Mouse (Mus musculus) lung, adult 2 months (tissue): Measurements from ENCODE around the gene Slc1a7. TPM values are rescaled to one million over a fixed set of nuclear protein-coding genes. Genes with fewer than 3 reads are reported as not detected.
A peak's percentile ranks its signal among the peaks of the same experiment; 100 is the strongest.

Experiments
- DNase-seq: peaks from one replicate; pipeline ENCODE4 v3.0.0; 2022
- H3K4me1 ChIP-seq: fragments of 200-500 bp; 2 replicates; pipeline ENCODE4 v1.6.1; 2011; ENCODE audit warnings: low read length; ENCODE audit not compliant: control insufficient read depth, insufficient read depth
- H3K4me3 ChIP-seq: fragments of 200-500 bp; replicated peaks from 2 replicates; pipeline ENCODE3; 2011; ENCODE audit warnings: low read depth, mild to moderate bottlenecking, control low read depth, low read length; ENCODE audit errors: extremely low read depth
- CTCF ChIP-seq: fragments of 200-500 bp; IDR thresholded peaks from 2 replicates; pipeline ENCODE4 v1.5.1; 2011; ENCODE audit warnings: mild to moderate bottlenecking, low read length, control low read depth; ENCODE audit not compliant: insufficient read depth
- POLR2A ChIP-seq: fragments of 200-500 bp; IDR thresholded peaks from 2 replicates; pipeline ENCODE4 v1.6.1; 2011; ENCODE audit warnings: low read depth, mild to moderate bottlenecking, control low read depth, low read length, borderline replicate concordance; ENCODE audit errors: extremely low read depth
- WGBS: fragments of 180-500 bp; shearing (Covaris S2); methylation state at CpG from one replicate; pipeline ENCODE4 v1.1.7; 2018; 5-methylcytosine and 5-hydroxymethylcytosine counted together
- polyA plus RNA-seq: library from polyadenylated mRNA; depleted of rRNA; stranded (reverse); fragments of >200 nt; gene quantifications from 2 replicates; pipeline ENCODE4 v1.2.3, GENCODE M21; 2012; rRNA removed

Slc1a7 gene
- 0.39 and 0.48 TPM in 2 replicates for polyA plus RNA-seq

DNA sequence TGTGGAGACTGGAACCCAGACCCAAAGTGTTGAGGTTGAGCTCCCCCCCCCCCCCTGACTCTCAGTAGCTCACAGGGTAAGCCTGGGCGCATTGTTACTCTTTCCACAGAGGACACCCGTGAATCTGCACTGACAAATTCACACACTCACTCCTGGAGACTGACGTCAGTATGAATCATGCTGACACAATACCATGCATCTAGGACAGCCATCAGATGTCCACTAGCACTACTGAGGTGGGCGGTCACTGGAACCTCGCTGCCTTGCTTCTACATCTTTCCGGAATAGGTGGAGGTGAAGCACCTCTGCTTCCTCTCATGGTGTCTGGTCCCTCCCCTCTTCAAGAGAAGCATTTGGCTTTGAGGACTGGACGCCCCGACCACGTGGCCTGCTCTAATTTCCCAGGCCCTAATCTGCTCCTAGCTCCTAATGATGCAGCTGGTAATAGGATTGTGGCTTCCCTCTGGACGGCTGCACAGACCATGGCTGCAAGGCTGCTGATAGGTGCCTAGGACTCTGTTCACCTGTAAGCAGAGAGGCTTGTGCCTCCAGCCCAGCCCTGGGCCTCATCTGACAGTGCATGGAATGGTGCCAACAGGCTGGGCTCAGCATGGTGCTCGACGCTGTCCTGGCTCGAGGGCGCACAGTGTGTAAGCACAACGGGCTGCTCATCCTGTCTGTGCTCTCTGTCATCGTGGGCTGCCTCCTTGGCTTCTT, at the start of gene Slc1a7:
Gene Slc1a7 (plus strand): TSS at position 367 of the 717 bp plus-strand sequence.
- TF ChIP-seq CTCF (no peak), POLR2A (no peak)
- H3K4me1 ChIP-seq, result no peaks in the 10 kb centered on the region
- WGBS, result 77% methylated on average over 16 of the region's 16 CpGs
- no peak within 1 kb of the TSS for H3K4me3 ChIP-seq
- DNase-seq, result no peak

- H3K4me3 ChIP-seq, result no peak overlapping the region
- no peak for TF ChIP-seq CTCF
- TF ChIP-seq POLR2A, result no peak
- DNase-seq, result no peak
- WGBS, result 61% methylated on average over 2 of the region's 2 CpGs
- H3K4me1 ChIP-seq, result peaks cover 11% of the 10 kb centered on the region
These were observed 47.8 kb upstream of the Slc1a7 start for GRCm38 (mm10) chr4:107920336-107920735.

GRCm38 (mm10) chr4:107921152-107921695, 46.9 kb upstream of the Slc1a7 start:
- H3K4me1 ChIP-seq, result peaks cover 11% of the 10 kb centered on the region
- TF ChIP-seq CTCF, result no peak
- no peak for TF ChIP-seq POLR2A
- H3K4me3 ChIP-seq, result no peak overlapping the region
- DNase-seq, result no peak
- WGBS, result 47% methylated on average over 8 of the region's 8 CpGs

GRCm38 (mm10) chr4:107921952-107922351, 46.2 kb upstream of the Slc1a7 start:
- no peak for TF ChIP-seq CTCF
- TF ChIP-seq POLR2A, result no peak
- peaks cover 11% of the 10 kb centered on the region for H3K4me1 ChIP-seq
- peak; percentile 10 for DNase-seq
- 30% methylated on average over 4 of the region's 4 CpGs for WGBS
- H3K4me3 ChIP-seq, result peak overlapping the region; percentile 41

DNA sequence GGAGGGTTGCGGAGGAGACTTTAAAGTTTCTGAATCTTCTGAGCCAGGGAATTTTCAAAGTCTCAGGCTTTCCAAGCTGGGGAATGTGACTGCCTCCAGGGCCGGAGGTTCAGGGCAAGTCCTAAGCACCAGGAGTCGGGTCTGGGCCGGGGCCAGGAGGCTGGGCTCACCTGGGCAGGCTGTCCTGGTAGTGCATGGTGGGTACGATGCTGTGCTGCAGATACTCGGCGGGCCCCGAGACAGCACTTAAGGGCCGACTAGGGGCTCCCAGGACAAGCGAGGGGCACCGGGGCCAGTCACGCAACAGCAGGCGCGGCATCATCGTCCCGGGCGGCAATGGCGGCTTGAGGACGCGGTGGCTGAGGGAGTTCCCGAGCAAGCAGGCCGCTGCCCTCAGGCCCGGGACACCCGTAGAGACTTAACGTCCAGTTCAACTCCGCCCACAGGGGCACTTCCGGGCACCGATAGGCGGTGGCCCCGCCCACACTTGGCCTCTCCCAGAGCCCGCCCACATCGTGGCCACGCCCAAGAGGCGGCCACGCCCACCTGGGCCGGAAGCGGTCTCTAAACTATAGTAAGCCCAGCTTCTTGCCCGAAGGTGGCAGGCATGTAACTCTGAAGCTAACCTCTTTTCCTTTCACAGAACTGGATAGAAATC, 44.9 kb upstream of the Slc1a7 start, which contains the start of gene Cpt2:
Gene Cpt2 (minus strand): TSS at position 466 of the 658 bp plus-strand sequence.
- H3K4me3 ChIP-seq, result peak within 1 kb of the TSS; percentile 98
- WGBS, result 1% methylated on average over 38 of the region's 38 CpGs
- DNase-seq, result peak; percentile 95
- H3K4me1 ChIP-seq, result peaks cover 11% of the 10 kb centered on the region
- TF ChIP-seq CTCF, result no peak
- TF ChIP-seq POLR2A, result peak; percentile 96

DNA sequence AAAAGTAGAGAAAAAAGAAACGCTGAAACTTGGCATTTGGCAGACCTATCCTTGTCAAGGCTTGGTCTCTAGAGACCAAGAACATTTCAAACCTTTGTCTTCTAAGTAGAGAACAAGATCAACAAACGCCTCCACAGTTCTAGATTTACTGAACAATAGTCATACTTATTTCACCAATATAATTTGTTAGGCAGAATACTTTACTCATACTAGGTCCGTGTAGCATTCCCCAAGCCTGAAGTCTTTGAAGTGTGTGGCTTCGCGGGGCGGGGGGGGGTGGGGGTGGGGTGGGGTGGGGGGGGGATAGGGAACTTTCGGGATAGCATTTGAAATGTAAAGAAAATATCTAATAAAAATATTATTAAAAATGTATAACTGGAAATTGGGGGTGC, 44.3 kb upstream of the Slc1a7 start:
- 35% methylated on average over 7 of the region's 7 CpGs for WGBS
- TF ChIP-seq CTCF (no peak), POLR2A (no peak)
- H3K4me3 ChIP-seq, result peak overlapping the region; percentile 6

GRCm38 (mm10) chr4:107928269-107928668, 39.9 kb upstream of the Slc1a7 start:
- no peak for DNase-seq
- 65% methylated on average over 2 of the region's 2 CpGs for WGBS
- TF ChIP-seq CTCF, result no peak
- no peak for TF ChIP-seq POLR2A
- Histone ChIP-seq H3K4me3 (no peak overlapping the region), H3K4me1 (no peaks in the 10 kb centered on the region)

More for the DNA sequence above, 44.3 kb upstream of the Slc1a7 start:
- H3K4me1 ChIP-seq, result peaks cover 11% of the 10 kb centered on the region
- no peak for DNase-seq

DNA sequence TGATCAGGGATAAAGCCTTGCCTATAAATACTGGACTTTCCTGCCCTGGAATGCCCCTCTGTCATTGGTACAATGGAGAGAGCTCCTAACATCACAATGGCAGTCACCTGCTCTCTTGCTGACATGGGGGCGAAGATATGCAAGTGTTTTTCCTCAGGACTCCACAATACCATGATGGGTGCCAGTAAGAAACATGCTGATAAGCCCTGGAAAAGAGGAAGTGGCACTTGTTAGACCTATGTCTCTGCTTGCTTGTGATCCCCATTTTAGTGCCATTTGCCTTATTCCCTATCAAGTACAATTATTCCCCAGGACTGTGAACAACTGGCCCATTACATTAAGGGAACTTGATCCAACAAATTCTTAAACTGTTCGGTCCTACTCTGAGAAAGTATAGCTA, 39.4 kb upstream of the Slc1a7 start:
- Histone ChIP-seq H3K4me3 (no peak overlapping the region), H3K4me1 (no peaks in the 10 kb centered on the region)
- WGBS, result 78% methylated on average over 2 of the region's 2 CpGs
- TF ChIP-seq CTCF (no peak), POLR2A (no peak)
- no peak for DNase-seq

GRCm38 (mm10) chr4:107931453-107931852, 36.7 kb upstream of the Slc1a7 start:
- H3K4me3 ChIP-seq, result no peak overlapping the region
- 69% methylated on average over 3 of the region's 3 CpGs for WGBS

More at GRCm38 (mm10) chr4:107931453-107931852, 36.7 kb upstream of the Slc1a7 start:
- no peaks in the 10 kb centered on the region for H3K4me1 ChIP-seq
- TF ChIP-seq POLR2A, result no peak
- no peak for TF ChIP-seq CTCF
- no peak for DNase-seq
